Mouse (Mus musculus) thymus, adult 2 months (tissue): ENCODE results near the gene Fgf18. TPM values are rescaled to one million over a fixed set of nuclear protein-coding genes. Genes with fewer than 3 reads are reported as not detected.

Experiments
- DNase-seq: peaks from one replicate; pipeline ENCODE4 v3.0.0; 2021
- H3K27ac ChIP-seq: fragments of 200-500 bp; 2 replicates; pipeline ENCODE4 v1.5.1; 2012; ENCODE audit warnings: low read length, control low read depth; ENCODE audit not compliant: control insufficient read depth, insufficient read depth
- H3K27me3 ChIP-seq: fragments of 200-500 bp; 2 replicates; pipeline ENCODE4 v1.6.1; 2012; ENCODE audit warnings: mild to moderate bottlenecking, low read length, moderate library complexity, mixed read lengths; ENCODE audit not compliant: control insufficient read depth, insufficient read depth
- H3K36me3 ChIP-seq: fragments of 200-500 bp; 2 replicates; pipeline ENCODE4 v1.6.1; 2012; ENCODE audit warnings: mild to moderate bottlenecking, low read length, moderate library complexity; ENCODE audit not compliant: control insufficient read depth, insufficient read depth
- H3K4me1 ChIP-seq: fragments of 200-500 bp; replicated peaks from 2 replicates; pipeline ENCODE4 v1.6.1; 2012; ENCODE audit warnings: low read length; ENCODE audit not compliant: control insufficient read depth, insufficient read depth
- H3K4me3 ChIP-seq: fragments of 200-500 bp; 2 replicates; pipeline ENCODE4 v1.5.1; 2012; ENCODE audit warnings: mild to moderate bottlenecking, low read length, control low read depth, moderate library complexity; ENCODE audit not compliant: control insufficient read depth, insufficient read depth
- CTCF ChIP-seq: fragments of 200-500 bp; IDR thresholded peaks from 2 replicates; pipeline ENCODE4 v1.5.1; 2012; ENCODE audit warnings: mild to moderate bottlenecking, control low read depth, low read length, moderate library complexity, borderline replicate concordance; ENCODE audit not compliant: control insufficient read depth, poor library complexity, insufficient read depth; ENCODE audit errors: extremely low read depth
- POLR2A ChIP-seq: fragments of 200-500 bp; IDR thresholded peaks from 2 replicates; pipeline ENCODE4 v1.6.1; 2012; ENCODE audit warnings: mild to moderate bottlenecking, low read length, control low read depth, moderate library complexity; ENCODE audit not compliant: control insufficient read depth, poor library complexity, insufficient read depth; ENCODE audit errors: extremely low read depth
- WGBS: fragments of 180-500 bp; shearing (Covaris S2); methylation state at CpG from one replicate; pipeline ENCODE4 v1.1.7; 2018; 5-methylcytosine and 5-hydroxymethylcytosine counted together
- polyA plus RNA-seq: library from polyadenylated mRNA; depleted of rRNA; stranded (reverse); fragments of >200 nt; gene quantifications from 2 replicates; pipeline ENCODE4 v1.2.3, GENCODE M21; 2012

The Fgf18 gene
- polyA plus RNA-seq, 1 experiment, result 0.15 TPM

GRCm38 (mm10) chr11:33146143-33146497, 1.1 kb downstream of the Fgf18 start:
- DNase-seq, result no peak
- peaks cover 12% of the 10 kb centered on the region for H3K36me3 ChIP-seq
- H3K4me1 ChIP-seq, result peaks cover 15% of the 10 kb centered on the region
- H3K4me3 ChIP-seq, result no peak overlapping the region
- H3K27me3 ChIP-seq, result peaks cover 10% of the 10 kb centered on the region; the same call in 1 of the 2 replicates
- TF ChIP-seq CTCF (no peak), POLR2A (no peak)
- H3K27ac ChIP-seq, result no peak overlapping the region
- WGBS, result 26% methylated on average over 9 of the region's 9 CpGs

GRCm38 (mm10) chr11:33145201-33146142, 1.7 kb downstream of the Fgf18 start:
- TF ChIP-seq POLR2A, result no peak
- no peak overlapping the region for H3K4me3 ChIP-seq
- peaks cover 10% of the 10 kb centered on the region; the same call in 1 of the 2 replicates for H3K27me3 ChIP-seq
- H3K4me1 ChIP-seq, result peaks cover 15% of the 10 kb centered on the region
- WGBS, result 53% methylated on average over 7 of the region's 7 CpGs
- no peak overlapping the region for H3K27ac ChIP-seq
- DNase-seq, result no peak
- H3K36me3 ChIP-seq, result peaks cover 6% of the 10 kb centered on the region

GRCm38 (mm10) chr11:33143906-33144305, 3.3 kb downstream of the Fgf18 start:
- TF ChIP-seq CTCF (no peak), POLR2A (no peak)
- peaks cover 10% of the 10 kb centered on the region; the same call in 1 of the 2 replicates for H3K27me3 ChIP-seq
- no peak for DNase-seq
- no peaks in the 10 kb centered on the region for H3K36me3 ChIP-seq
- WGBS, result 48% methylated on average over 9 of the region's 9 CpGs
- no peak overlapping the region for H3K27ac ChIP-seq
- H3K4me3 ChIP-seq, result no peak overlapping the region
- H3K4me1 ChIP-seq, result peaks cover 15% of the 10 kb centered on the region

GRCm38 (mm10) chr11:33142801-33143200, 4.4 kb downstream of the Fgf18 start:
- 90% methylated on average over 1 of the region's 1 CpGs for WGBS
- DNase-seq, result no peak
- no peaks in the 10 kb centered on the region for H3K36me3 ChIP-seq
- TF ChIP-seq CTCF (no peak), POLR2A (no peak)
- no peak overlapping the region for H3K27ac ChIP-seq
- H3K4me3 ChIP-seq, result no peak overlapping the region
- H3K4me1 ChIP-seq, result peaks cover 10% of the 10 kb centered on the region
- H3K27me3 ChIP-seq, result peaks cover 10% of the 10 kb centered on the region; the same call in 1 of the 2 replicates

GRCm38 (mm10) chr11:33140111-33140460, 7.1 kb downstream of the Fgf18 start:
- no peak for DNase-seq
- Histone ChIP-seq H3K27me3 (no peaks in the 10 kb centered on the region), H3K36me3 (no peaks in the 10 kb centered on the region), H3K27ac (no peak overlapping the region), H3K4me1 (no peaks in the 10 kb centered on the region), H3K4me3 (no peak overlapping the region)
- TF ChIP-seq POLR2A (no peak), CTCF (no peak)
- 83% methylated on average over 5 of the region's 5 CpGs for WGBS

GRCm38 (mm10) chr11:33139458-33140110, 7.6 kb downstream of the Fgf18 start:
- Histone ChIP-seq H3K4me1 (no peaks in the 10 kb centered on the region), H3K4me3 (no peak overlapping the region), H3K27me3 (no peaks in the 10 kb centered on the region), H3K27ac (no peak overlapping the region), H3K36me3 (no peaks in the 10 kb centered on the region)
- DNase-seq, result no peak
- 87% methylated on average over 9 of the region's 9 CpGs for WGBS
- no peak for TF ChIP-seq POLR2A
- no peak for TF ChIP-seq CTCF
